Mouse (Mus musculus) left cerebral cortex, postnatal 25 days (tissue): ENCODE data around the gene Fam20b. TPM values are rescaled to one million over a fixed set of nuclear protein-coding genes. Genes with fewer than 3 reads are reported as not detected.

Experiments used
- DNase-seq, 2 experiments: peaks; one replicate each; pipeline ENCODE4 v3.0.0; 2022; ENCODE audit warnings: low spot score in 2 of 2, mixed read lengths in 1 of 2
- intact Hi-C: fragments of 180-260 bp; cut with DNase I; formaldehyde crosslinking; loops from one replicate; pipeline ENCODE4 v1.15.1; 2025
- total RNA-seq, 2 experiments: library from RNA; stranded (reverse); gene quantifications; 2 replicates each; pipeline ENCODE4 v1.2.3; 2021

Gene Fam20b
- total RNA-seq, 2 experiments from 2014 or later: 68.3 to 73.2 TPM

DNA sequence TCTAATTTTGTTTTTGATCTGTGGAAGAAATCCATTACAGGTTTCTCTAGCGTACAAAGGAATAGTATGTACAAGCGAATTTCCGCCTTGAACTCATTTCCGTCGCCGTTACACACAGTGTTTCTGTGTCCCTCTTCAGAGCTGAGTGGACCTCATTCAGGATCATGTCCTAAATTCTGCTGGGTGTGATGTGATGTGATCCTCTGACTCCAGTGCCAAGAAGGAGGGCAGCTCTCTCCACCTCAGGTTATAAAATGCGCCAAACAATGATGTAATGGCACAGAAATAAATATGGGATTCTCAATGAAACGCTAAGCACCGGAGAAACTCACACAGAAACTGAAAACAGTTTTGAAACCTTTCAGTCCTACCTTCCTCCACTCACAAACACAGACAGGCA is 14.7 kb upstream of the Fam20b start:
- no peak for DNase-seq
- intact Hi-C loops: loop anchor here (10.0 kb wide), 1 partner anchor 551 kb away; no protein-coding TSS in a partner anchor

GRCm38 (mm10) chr1:156732996-156733395 is 14.1 kb upstream of the Fam20b start:
- intact Hi-C loops: loop anchor here (10.0 kb wide), 1 partner anchor 552 kb away; no protein-coding TSS in a partner anchor
- DNase-seq: no peak

DNA sequence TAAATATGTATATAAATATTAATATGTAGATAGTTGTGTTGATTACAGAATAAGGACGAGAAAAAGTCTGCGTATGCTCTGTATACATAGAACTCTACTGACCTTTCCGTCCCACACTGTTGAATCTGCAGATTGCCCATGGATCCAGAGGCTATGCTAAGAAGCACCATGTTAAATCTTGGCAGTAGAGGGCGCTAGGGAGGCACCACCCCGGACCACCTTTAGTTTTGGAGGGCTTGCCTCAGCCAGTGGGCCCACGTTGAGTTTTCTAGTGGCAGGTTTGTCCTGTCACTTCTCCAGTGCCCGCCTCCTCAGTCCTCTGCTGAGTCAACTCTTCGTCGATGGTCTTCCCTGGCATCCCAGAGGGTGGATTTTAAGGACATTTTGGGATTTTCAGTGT is 11.9 kb upstream of the Fam20b start:
- no peak for DNase-seq
- intact Hi-C loops: loop anchor here (10.0 kb wide), 1 partner anchor 554 kb away; no protein-coding TSS in a partner anchor

DNA sequence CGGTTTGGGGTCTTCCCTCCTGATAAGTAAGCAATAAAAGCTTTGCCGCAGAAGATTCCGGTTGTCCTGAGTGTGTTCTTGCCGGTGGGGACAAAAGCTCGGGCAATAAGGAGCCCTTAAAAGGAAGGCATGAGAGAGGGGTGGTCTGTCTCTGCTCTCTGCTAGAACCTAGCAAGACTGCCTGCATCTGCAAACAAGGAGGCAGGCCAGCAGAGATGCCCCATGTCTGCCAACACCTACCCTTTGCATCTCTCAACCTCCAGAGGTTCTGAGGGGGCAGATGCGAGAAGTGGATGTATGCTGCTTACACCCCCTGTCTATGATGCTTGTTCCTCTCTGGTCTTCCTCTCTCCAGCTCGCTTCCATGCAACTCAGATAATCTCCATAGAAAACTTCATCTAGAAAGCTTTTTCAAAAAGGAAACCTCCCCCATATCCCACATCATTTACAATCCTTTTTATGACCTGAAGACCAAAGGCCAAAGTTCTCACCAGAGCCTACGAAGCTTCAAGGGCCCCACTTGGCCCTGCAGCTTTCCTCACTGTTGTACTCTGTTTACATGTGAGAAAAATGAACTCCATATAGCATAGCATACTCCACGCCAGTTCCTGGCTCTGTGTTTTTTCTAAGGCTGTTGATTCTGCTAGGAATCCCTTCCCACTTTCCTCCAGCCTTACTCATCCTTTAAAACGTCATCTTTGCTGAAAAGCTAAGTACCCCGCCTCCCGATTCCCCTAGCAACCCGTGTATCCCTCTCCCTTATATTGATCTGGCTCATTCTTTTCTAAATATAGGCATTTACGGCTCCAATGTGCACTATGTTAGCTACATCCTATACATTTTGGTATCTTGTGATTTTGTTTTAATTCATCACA is 8.6 kb upstream of the Fam20b start:
- DNase-seq: no peak
- intact Hi-C loops: no loop called here

DNA sequence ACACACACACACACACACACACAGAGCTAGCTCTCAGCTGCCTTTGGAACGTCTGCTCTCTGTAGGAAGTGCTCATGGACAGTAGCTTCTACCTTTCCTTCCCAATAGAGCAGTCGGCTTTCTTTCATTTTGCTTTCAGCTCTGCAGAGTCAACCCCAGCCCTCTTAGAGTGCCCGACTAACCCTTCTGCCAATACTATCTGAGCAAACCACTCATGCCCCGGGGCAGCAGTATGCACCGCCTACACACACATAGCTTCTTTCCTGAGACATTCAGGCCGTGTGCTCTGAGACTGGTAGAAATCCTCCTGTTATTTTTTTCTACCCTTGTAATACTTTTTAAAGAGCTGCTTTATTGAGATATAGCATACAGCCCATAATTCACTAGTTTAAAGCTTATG is 3.2 kb upstream of the Fam20b start:
- DNase-seq: no peak
- intact Hi-C loops: no loop called here

DNA sequence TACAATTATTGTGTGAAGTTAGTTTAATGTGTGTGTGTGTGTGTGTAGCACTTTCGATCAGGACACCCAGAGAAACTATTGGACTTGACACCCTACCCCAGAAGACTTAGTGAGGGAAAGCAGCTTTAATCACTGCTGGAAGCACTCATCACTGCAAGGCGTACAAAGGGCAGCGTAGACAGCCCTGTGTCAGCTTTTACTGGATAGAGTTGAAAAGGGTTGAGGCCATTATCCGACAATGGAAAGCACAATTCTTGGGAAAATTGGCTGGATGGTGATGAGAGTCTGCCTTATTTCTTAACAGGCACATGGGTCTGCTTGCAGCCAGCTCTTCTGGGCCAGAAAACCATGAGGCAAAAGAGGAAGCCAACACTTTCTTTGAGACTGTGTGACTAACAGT is 1.2 kb upstream of the Fam20b start:
- intact Hi-C loops: no loop called here
- DNase-seq: no peak

DNA sequence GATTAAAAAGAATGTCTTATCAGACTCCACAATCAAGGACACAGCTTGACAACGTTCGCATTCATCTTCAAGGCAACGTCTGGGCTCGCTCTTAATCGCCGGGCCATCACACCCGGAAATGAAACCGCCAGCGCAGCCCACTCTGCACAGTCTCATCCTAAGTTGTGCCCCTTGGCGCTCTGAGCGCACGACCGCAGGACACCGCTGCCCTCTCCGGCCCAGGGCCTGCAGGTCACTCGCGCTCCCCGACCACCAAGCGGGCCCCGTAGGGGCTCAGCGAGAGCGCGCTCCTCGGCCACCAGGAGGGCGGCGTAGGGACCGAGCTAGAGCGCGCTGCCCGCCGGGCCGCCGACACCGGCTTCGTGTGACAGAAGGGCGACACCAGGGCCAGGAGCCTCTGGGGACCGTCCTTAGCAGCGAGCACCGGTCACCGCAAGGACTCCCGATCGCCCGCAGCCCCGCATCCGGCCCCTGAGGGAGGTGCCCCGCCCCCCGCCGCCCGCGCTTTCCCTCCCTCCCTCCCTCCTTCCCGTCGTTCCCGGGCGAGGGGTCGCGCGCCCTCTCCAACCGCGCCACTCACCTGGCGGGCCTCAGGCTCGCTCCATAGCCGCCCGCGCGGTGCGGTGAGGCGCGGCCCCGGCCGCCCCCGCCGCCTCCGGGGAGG is 468 bp downstream of the Fam20b start:
- peak; percentile 37 to 50 for DNase-seq
- intact Hi-C loops: no loop called here

DNA sequence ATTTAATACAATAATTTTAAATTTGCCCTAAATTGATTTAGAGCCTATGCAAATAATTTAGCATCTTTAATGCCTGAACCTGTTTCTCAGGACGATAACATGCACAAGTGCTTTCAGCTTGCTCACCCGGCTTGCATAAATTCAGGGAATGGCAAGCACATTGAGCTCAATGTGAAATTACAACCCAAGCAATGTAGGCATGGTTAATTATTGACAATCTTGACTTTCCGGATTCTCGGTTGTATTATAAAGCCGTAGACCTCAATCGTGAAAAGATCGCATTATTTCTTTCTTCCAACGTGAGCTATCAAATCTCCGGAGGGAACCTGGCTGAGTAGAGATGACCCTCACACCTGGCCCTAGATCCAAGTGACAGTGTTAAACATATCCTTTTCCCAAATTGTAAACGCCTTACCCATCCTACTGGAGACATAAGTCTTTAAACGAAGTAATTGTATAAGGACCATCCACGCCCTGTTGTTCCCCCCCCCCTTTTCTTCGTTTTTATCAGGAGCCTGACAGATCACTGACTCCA is 1.1 kb downstream of the Fam20b start:
- intact Hi-C loops: no loop called here
- DNase-seq: no peak

- intact Hi-C loops: no loop called here
- DNase-seq: no peak
Measured at GRCm38 (mm10) chr1:156716681-156717080, 2.2 kb downstream of the Fam20b start.

- intact Hi-C loops: no loop called here
- DNase-seq: no peak
Measured at GRCm38 (mm10) chr1:156710472-156711098, 8.3 kb downstream of the Fam20b start.

DNA sequence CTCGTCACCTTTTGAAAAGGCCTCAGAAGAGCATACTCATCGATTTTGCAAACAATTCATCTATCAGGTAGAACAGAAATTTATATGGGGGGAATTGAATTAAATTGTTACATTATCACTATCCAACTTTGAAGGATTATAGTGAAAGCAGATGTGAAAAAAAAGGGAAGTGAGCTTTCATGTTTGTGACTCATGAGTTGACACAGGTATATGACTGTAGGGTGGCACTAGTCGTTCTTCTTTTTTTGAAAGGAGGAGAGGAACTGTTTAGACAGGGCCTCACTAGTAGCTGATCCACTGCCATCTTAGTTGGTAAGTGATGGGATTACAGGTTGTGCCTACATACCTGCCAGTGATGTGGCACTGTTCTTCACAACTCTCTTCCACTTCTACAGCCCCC is 10.2 kb downstream of the Fam20b start:
- intact Hi-C loops: no loop called here
- DNase-seq: no peak

- intact Hi-C loops: no loop called here
- peak in 1 of 2 experiments; percentile 60 for DNase-seq
Measured at GRCm38 (mm10) chr1:156705696-156706285, 13.1 kb downstream of the Fam20b start.

- DNase-seq: no peak
- intact Hi-C loops: no loop called here
Measured at GRCm38 (mm10) chr1:156703444-156703843, 15.4 kb downstream of the Fam20b start.

DNA sequence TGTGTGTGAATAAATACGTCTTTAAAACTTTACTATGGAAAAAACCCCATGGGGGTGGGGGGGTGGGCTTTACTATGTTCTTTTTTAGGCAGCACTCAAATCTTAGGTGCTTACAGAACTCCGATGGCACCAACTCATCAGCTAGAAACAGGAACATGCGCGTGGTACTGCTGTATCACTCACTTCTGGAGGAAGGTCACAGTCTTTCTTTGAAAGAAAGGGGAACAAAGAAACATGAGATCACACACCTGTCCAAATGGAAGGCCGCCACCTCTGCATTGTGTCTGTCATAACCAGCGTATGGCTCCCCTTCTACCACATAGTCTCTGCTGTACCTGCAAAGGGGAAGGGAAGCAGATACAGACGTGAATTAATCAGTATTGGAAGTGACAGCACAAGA is 16.7 kb downstream of the Fam20b start:
- no peak for DNase-seq
- intact Hi-C loops: no loop called here

GRCm38 (mm10) chr1:156686025-156686661 is 32.7 kb downstream of the Fam20b start:
- intact Hi-C loops: no loop called here
- no peak for DNase-seq

- no peak for DNase-seq
- intact Hi-C loops: no loop called here
Measured at GRCm38 (mm10) chr1:156679599-156679998, 39.3 kb downstream of the Fam20b start.

DNA sequence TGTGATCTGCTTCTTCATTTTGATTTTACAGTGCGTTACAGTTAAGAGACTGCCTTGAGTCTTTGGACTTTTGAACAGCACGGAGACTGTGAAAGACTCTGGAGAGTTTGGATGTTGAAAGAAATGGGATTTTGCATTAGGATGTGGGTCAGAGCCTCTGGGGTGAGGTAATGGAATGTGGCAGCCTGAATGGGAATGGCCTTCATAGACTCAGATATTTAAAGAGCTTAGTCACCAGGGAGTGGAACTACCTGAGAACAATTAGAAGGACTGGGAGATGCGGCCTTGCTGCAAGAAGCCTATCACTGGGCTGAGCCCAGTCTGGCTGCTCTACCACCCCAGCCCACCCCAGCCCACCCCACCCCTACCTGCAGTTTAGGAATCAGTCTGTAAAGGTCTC is 41.7 kb downstream of the Fam20b start:
- intact Hi-C loops: no loop called here
- DNase-seq: no peak

DNA sequence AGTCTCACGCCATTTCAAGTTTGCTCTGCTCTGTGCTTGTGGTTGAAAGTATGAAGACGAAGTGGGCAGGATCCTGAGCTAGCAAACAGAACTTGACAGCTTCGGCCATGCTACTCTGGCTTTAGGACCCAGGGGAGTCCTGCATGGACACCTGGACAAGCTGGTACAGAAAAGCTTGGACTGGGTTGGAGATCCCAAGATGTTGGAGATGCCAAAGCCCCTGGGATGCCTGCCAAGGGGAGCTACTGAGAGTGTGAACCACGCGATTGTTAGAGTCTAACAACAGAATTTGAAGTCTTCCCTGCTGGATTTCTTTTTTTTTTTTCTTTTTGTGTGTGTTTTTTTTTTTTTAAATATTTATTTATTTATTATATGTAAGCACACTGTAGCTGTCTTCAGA is 42.3 kb downstream of the Fam20b start:
- DNase-seq: no peak
- intact Hi-C loops: no loop called here

DNA sequence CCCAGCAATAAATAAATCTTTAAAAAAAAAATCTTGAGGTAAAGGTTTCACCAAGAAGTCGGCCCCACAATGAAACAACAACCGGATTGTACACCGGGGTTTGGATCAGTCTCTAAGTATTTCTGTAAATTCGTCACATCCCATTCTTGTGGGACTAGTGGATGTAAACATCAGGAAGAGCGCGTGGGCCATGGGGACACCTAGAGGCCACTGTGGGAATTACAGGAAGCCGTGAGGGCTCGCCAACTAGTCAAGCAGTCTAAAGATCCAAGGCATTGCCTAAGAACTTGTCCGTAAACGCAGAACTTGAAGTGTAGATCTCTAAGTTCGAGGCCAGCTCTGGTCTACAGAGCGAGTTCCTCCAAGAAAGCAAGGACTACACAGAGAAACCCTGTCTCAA is 42.7 kb downstream of the Fam20b start:
- intact Hi-C loops: no loop called here
- DNase-seq: peak; percentile 49 to 52
